ENCODE assay signal across 7 mouse cellular contexts in genomic region chr13:103774119-103774757, GRCm38 (mm10). TPM values are rescaled to one million over a fixed set of nuclear protein-coding genes. Genes with fewer than 3 reads are reported as not detected.
A peak's percentile ranks its signal among the peaks of the same experiment; 100 is the strongest.
DNase-seq lines count a peak whose midpoint lies in the region; ATAC-seq lines count a peak whose summit lies in the region.

TSS of gene Srek1 (minus strand) at chr13:103774608.

- peak within 1 kb of the TSS; percentile 98 for H3K27ac ChIP-seq in intestine, embryonic 16.5 days (ENCODE audit: low read length)
- H3K27ac ChIP-seq in midbrain, embryonic 11.5 days (ENCODE audit: low read depth, low read length): peak within 1 kb of the TSS; percentile 95

- H3K4me1 ChIP-seq in intestine, embryonic 16.5 days (ENCODE audit: control insufficient read depth, insufficient read depth, low read length): peaks cover 11% of the 10 kb centered on the region
- peaks cover 11% of the 10 kb centered on the region for H3K4me1 ChIP-seq in midbrain, embryonic 11.5 days (ENCODE audit: control insufficient read depth, insufficient read depth, low read length)

- peak; percentile 96 for DNase-seq in adrenal gland, adult 2 months
- peak; percentile 94 for DNase-seq in embryo, embryonic 11.5 days (ENCODE audit: low read depth, low spot score)
- peak; percentile 93 to 96 for DNase-seq in gastrocnemius, postnatal 4 days (ENCODE audit: low spot score in 2 of 2)
- DNase-seq in left cerebral cortex, postnatal 36 days (ENCODE audit: low spot score in 2 of 2): peak; percentile 94 to 96
- DNase-seq in midbrain, embryonic 11.5 days (ENCODE audit: low spot score, missing footprints): peak; percentile 100
- peak; percentile 86 for DNase-seq in skeletal muscle tissue, adult 2 months (ENCODE audit: low read depth, low spot score)

- no peaks in the 10 kb centered on the region for H3K9me3 ChIP-seq in intestine, embryonic 16.5 days (ENCODE audit: control insufficient read depth, low read length)
- no peaks in the 10 kb centered on the region for H3K9me3 ChIP-seq in midbrain, embryonic 11.5 days (ENCODE audit: control insufficient read depth, low read length)

- peak within 1 kb of the TSS; percentile 77 for H3K4me3 ChIP-seq in intestine, embryonic 16.5 days (ENCODE audit: low read length)
- H3K4me3 ChIP-seq in midbrain, embryonic 11.5 days (ENCODE audit: low read depth, low read length): peak within 1 kb of the TSS; percentile 69

- H3K4me2 ChIP-seq in intestine, embryonic 16.5 days (ENCODE audit: low read depth, low read length): peak within 1 kb of the TSS; percentile 62
- peak within 1 kb of the TSS; percentile 63 for H3K4me2 ChIP-seq in midbrain, embryonic 11.5 days

- WGBS in intestine, embryonic 16.5 days: under 1% methylated on average over 77 of the region's 81 CpGs
- under 1% methylated on average over 81 of the region's 81 CpGs for WGBS in midbrain, embryonic 11.5 days

- intact Hi-C loops in left cerebral cortex, postnatal 36 days (cut with DNase I): no loop called here

- peak within 1 kb of the TSS; percentile 94 for H3K9ac ChIP-seq in intestine, embryonic 16.5 days (ENCODE audit: low read depth, low read length)
- H3K9ac ChIP-seq in midbrain, embryonic 11.5 days (ENCODE audit: low read length): peak within 1 kb of the TSS; percentile 89

- no peaks in the 10 kb centered on the region for H3K36me3 ChIP-seq in intestine, embryonic 16.5 days (ENCODE audit: control insufficient read depth, insufficient read depth, low read length)
- H3K36me3 ChIP-seq in midbrain, embryonic 11.5 days (ENCODE audit: control insufficient read depth, insufficient read depth, low read length): no peaks in the 10 kb centered on the region

- no peaks in the 10 kb centered on the region for H3K27me3 ChIP-seq in intestine, embryonic 16.5 days (replicated peaks; ENCODE audit: control insufficient read depth, insufficient read depth, low read length)
- H3K27me3 ChIP-seq in midbrain, embryonic 11.5 days (ENCODE audit: control insufficient read depth, insufficient read depth, low read length): no peaks in the 10 kb centered on the region

- ATAC-seq in intestine, embryonic 16.5 days: peak; percentile 97
- ATAC-seq in midbrain, embryonic 11.5 days (ENCODE audit: low FRiP score): peak; percentile 96

RNA-seq across cellular contexts. Expression of gene Srek1, which starts in this region (rescaled TPM):
- 10 to 100 TPM; 44.1 to 61.2 TPM for total RNA-seq in adrenal gland, adult 2 months (2021)
- 20.0 and 22.7 TPM in 2 replicates for polyA plus RNA-seq in adrenal gland, adult 2 months (2012; rRNA removed)
- 10 to 100 TPM; 46.9 to 64.2 TPM for total RNA-seq in gastrocnemius, postnatal 4 days (2021)
- 50.2 and 57.5 TPM in 2 replicates for polyA plus RNA-seq in intestine, embryonic 16.5 days (2015; fragmentation: Nextera tagmentation; extraction: Ambion mirVana)
- 10 to 100 TPM; 49.2 to 93.3 TPM for total RNA-seq in left cerebral cortex, postnatal 36 days (2021)
- 91.9 and 116 TPM in 2 replicates for polyA plus RNA-seq in midbrain, embryonic 11.5 days (2014; fragmentation: Nextera tagmentation; extraction: Ambion mirVana)

Comparison
In these comparisons a context has a peak if more than half of its experiments do, and no peak if none do; other contexts are left out.
1. Peak in every context shown above with its lines: DNase-seq, ATAC-seq, H3K4me3 ChIP-seq and H3K27ac ChIP-seq.